Mouse (Mus musculus) limb, embryonic 12.5 days (tissue): ENCODE measurements around the gene Doc2g. TPM values are rescaled to one million over a fixed set of nuclear protein-coding genes. Genes with fewer than 3 reads are reported as not detected.

ENCODE experiments used
- ATAC-seq: fragments of 200-750 bp; cut with Nextera tagmentation; 2 replicates; pipeline ENCODE4 v1.8.0; 2017; ENCODE audit warnings: low read depth, moderate TSS enrichment; ENCODE audit not compliant: insufficient number of reproducible peaks, insufficient read depth, low FRiP score, low TSS enrichment
- H3K27ac ChIP-seq: fragments of 300-500 bp; sonication (generic); 2 replicates; pipeline ENCODE4 v1.5.1; 2016; ENCODE audit warnings: mild to moderate bottlenecking, moderate library complexity
- H3K27me3 ChIP-seq: fragments of 300-500 bp; sonication (generic); 2 replicates; pipeline ENCODE4 v1.6.1; 2016; ENCODE audit warnings: mild to moderate bottlenecking, moderate library complexity
- H3K36me3 ChIP-seq: fragments of 300-500 bp; sonication (generic); 2 replicates; pipeline ENCODE4 v1.6.1; 2016; ENCODE audit warnings: mild to moderate bottlenecking, moderate library complexity
- H3K4me1 ChIP-seq: fragments of 300-500 bp; sonication (generic); replicated peaks from 2 replicates; pipeline ENCODE4 v1.6.1; 2016
- H3K4me2 ChIP-seq: fragments of 300-500 bp; sonication (generic); 2 replicates; pipeline ENCODE4 v1.6.1; 2016; ENCODE audit warnings: mild to moderate bottlenecking, moderate library complexity
- H3K4me3 ChIP-seq: fragments of 300-500 bp; sonication (generic); replicated peaks from 2 replicates; pipeline ENCODE4 v1.5.1; 2016; ENCODE audit warnings: mild to moderate bottlenecking
- H3K9ac ChIP-seq: fragments of 300-500 bp; sonication (generic); replicated peaks from 2 replicates; pipeline ENCODE4 v1.6.1; 2016; ENCODE audit warnings: mild to moderate bottlenecking, moderate library complexity
- H3K9me3 ChIP-seq: fragments of 300-500 bp; sonication (generic); 2 replicates; pipeline ENCODE4 v1.6.1; 2016; ENCODE audit warnings: mild to moderate bottlenecking, moderate library complexity
- WGBS: fragments of 180-500 bp; shearing (Covaris S2); methylation state at CpG from one replicate; pipeline ENCODE4 v1.1.7; 2016; 5-methylcytosine and 5-hydroxymethylcytosine counted together
- polyA plus RNA-seq: library from polyadenylated mRNA; unstranded; fragments of >200 nt; fragmentation: Nextera tagmentation; extraction: Ambion mirVana; gene quantifications from 2 replicates; pipeline ENCODE4 v1.2.1, GENCODE M21; 2016

Doc2g gene
- polyA plus RNA-seq, 1 experiment from 2014 or later = 7.6 TPM

DNA sequence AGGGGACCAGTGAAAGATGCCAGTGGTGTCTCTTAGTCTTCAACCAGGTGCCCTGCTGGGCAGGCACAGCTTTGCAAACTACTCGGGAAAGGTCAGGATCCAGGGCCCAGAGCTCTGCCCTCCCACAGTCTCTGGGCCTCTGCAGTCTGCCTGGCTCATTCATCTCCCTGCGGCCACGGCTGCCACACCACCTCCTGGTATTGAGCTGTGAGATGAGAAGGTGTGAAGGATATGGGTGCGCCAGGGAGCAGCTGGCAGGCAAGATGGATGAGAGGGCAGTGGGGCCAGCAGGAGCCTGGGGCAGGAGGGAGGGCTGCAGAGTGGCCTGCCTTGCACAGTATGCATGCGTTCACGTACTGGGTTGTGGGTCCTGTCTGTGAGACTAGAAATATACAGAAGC, 12.3 kb upstream of the Doc2g start:
- H3K27ac ChIP-seq = no peak overlapping the region
- H3K4me1 ChIP-seq = peaks cover 15% of the 10 kb centered on the region
- H3K36me3 ChIP-seq = no peaks in the 10 kb centered on the region
- no peak overlapping the region for H3K4me3 ChIP-seq
- no peak overlapping the region for H3K4me2 ChIP-seq
- H3K9ac ChIP-seq = no peak overlapping the region
- 28% methylated on average over 6 of the region's 6 CpGs for WGBS
- H3K9me3 ChIP-seq = no peaks in the 10 kb centered on the region; the same call in 1 of the 2 replicates
- ATAC-seq = no peak
- H3K27me3 ChIP-seq = 0 out of 2 replicates have a peak, but pooled peaks cover 8% of the 10 kb centered on the region

DNA sequence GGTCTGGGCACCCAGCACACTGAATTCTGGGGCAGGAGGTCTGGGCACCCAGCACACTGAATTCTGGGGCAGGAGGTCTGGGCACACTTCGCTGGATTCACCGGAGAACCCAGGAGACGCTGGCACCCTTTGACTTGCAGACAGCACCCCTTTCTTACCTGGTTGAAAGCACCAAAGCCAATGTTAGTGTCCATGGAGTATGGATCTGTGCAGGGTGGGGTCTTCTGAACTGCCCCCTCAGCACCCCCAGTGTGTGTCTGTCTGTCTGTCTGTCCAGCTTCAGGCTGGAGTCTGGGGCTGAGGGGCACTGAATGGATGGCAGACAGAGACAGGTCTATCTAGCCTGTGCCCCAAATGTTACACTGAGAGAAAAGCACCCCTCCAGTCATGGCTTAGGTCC, 11.6 kb upstream of the Doc2g start:
- no peaks in the 10 kb centered on the region; the same call in 1 of the 2 replicates for H3K9me3 ChIP-seq
- 0 out of 2 replicates have a peak, but pooled peaks cover 8% of the 10 kb centered on the region for H3K27me3 ChIP-seq
- no peak for ATAC-seq
- H3K27ac ChIP-seq = no peak overlapping the region
- no peaks in the 10 kb centered on the region for H3K36me3 ChIP-seq
- H3K4me3 ChIP-seq = no peak overlapping the region
- no peak overlapping the region for H3K9ac ChIP-seq
- H3K4me2 ChIP-seq = no peak overlapping the region
- WGBS = 96% methylated on average over 3 of the region's 3 CpGs
- H3K4me1 ChIP-seq = peaks cover 11% of the 10 kb centered on the region

DNA sequence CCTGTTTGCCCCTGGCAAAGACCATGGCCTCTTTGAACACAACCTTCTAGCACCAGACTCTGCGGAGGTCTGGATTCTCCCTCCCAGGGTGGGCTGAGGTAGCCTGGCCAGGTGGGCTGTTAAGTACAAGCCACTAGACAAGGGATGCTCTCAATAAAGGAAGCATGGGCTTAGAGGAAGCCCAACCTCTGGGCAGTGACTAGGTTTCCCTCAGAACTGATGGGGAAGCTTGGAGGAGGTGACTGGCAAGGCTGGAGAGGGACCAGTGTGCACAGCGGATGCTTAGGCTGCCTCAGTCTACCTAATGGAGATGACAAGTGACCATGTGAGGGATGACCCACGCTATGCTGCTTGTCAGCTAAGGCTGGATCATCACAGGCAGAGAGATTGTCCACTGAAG, 11.1 kb upstream of the Doc2g start:
- no peaks in the 10 kb centered on the region for H3K36me3 ChIP-seq
- H3K9ac ChIP-seq = no peak overlapping the region
- 0 out of 2 replicates have a peak, but pooled peaks cover 8% of the 10 kb centered on the region for H3K27me3 ChIP-seq
- peaks cover 7% of the 10 kb centered on the region for H3K4me1 ChIP-seq
- H3K4me3 ChIP-seq = no peak overlapping the region
- no peak overlapping the region for H3K4me2 ChIP-seq
- 85% methylated on average over 3 of the region's 3 CpGs for WGBS
- no peak for ATAC-seq
- H3K27ac ChIP-seq = no peak overlapping the region
- no peaks in the 10 kb centered on the region; the same call in 1 of the 2 replicates for H3K9me3 ChIP-seq

DNA sequence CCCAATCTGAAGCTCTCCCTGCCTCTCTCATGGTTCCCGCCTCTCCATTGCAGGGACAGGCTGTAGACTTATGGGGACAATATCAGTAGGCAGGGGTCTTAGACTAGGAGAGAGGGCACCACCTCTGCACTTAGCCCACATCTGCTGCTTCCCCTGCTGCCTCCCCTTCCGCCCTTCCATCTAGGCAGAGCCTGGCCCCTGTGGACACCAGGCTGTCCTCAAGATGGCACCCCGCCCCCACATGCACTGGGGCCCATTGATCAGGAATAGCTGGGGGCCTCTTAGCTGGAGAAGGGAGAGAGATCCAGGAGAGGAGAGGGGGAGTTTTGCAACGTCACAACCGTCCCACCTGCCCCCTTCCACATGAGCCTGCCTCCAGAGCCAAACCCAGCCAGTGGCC, 10.7 kb upstream of the Doc2g start, which contains the start of gene Tbx10:
Gene Tbx10 (plus strand): TSS at position 337 of the 400 bp plus-strand sequence.
- no peak within 1 kb of the TSS for H3K4me3 ChIP-seq
- WGBS = 37% methylated on average over 5 of the region's 5 CpGs
- no peaks in the 10 kb centered on the region; the same call in 1 of the 2 replicates for H3K9me3 ChIP-seq
- ATAC-seq = no peak
- H3K36me3 ChIP-seq = no peaks in the 10 kb centered on the region
- no peak within 1 kb of the TSS for H3K9ac ChIP-seq
- H3K27ac ChIP-seq = no peak within 1 kb of the TSS
- H3K27me3 ChIP-seq = 0 out of 2 replicates have a peak, but pooled peaks cover 8% of the 10 kb centered on the region
- no peak within 1 kb of the TSS for H3K4me2 ChIP-seq
- peaks cover 5% of the 10 kb centered on the region; the same call in 1 of the 2 replicates for H3K4me1 ChIP-seq

DNA sequence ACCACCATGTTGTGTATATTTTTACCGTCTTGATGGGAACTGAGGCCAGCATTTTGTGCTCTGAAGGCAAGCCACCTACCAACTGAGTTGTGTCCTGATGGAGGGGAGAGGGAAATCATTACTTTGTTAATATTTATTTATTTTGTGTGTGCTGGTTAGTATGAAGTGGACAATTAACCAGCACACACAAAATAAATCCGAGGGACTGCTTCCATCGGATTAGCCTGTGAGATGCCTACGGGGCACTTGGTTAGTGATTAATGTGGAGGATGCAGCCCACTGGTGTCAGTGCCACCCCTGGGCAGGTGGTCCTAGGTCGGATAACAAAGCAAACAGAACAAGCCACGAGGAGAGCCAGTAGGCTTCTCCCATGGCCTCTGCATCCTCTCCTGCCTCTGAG, 8.2 kb upstream of the Doc2g start:
- Histone ChIP-seq H3K36me3 (no peaks in the 10 kb centered on the region), H3K27ac (no peak overlapping the region), H3K9me3 (no peaks in the 10 kb centered on the region), H3K4me1 (peaks cover 9% of the 10 kb centered on the region), H3K27me3 (0 out of 2 replicates have a peak, but pooled peaks cover 8% of the 10 kb centered on the region), H3K4me3 (no peak overlapping the region), H3K9ac (no peak overlapping the region), H3K4me2 (no peak overlapping the region)
- 65% methylated on average over 6 of the region's 6 CpGs for WGBS
- no peak for ATAC-seq

DNA sequence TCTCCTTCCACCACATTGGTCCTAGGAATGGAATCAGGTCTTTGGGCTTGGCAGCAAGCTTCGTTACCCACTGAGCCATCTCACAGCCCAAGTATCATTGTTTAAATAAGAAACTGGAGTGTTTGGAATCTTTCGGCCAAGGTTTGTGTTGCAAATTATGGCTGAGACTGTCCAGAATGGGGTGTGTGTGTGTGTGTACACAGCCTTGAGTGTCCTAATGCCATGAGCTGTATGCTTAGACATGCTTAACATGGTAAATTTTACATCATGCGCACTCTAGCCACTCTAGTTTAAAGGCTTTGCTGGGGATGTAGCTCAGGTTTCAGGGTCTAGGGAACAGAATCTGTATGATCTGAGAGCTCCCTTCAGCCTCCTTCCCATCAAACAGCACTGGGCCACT, 7.6 kb upstream of the Doc2g start:
- no peak for ATAC-seq
- Histone ChIP-seq H3K4me2 (no peak overlapping the region), H3K36me3 (no peaks in the 10 kb centered on the region), H3K4me3 (no peak overlapping the region), H3K27ac (no peak overlapping the region), H3K9me3 (no peaks in the 10 kb centered on the region), H3K27me3 (0 out of 2 replicates have a peak, but pooled peaks cover 8% of the 10 kb centered on the region), H3K4me1 (peaks cover 9% of the 10 kb centered on the region), H3K9ac (no peak overlapping the region)
- WGBS = 88% methylated on average over 3 of the region's 3 CpGs

DNA sequence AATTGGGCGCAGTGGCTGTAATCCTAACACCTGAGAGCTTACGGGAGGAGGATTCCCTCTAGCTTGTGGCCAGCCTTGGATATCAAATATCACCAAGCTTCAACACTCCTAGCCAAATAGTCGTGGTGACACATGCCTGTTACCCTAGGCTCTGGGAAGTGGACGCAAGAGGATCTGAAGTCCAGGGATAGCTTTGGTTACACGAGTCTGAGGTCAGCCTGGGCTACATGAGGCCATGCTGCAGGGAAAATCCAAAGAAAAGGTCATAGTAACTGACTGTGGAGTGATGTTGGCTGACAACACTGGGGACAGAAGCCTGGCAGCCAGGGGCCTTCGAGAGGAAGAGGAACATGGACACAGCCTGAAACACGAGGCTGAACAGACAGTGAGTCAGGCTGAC, 7.0 kb upstream of the Doc2g start:
- Histone ChIP-seq H3K27ac (no peak overlapping the region), H3K4me1 (peaks cover 13% of the 10 kb centered on the region), H3K4me3 (no peak overlapping the region), H3K4me2 (no peak overlapping the region), H3K9me3 (no peaks in the 10 kb centered on the region), H3K36me3 (no peaks in the 10 kb centered on the region), H3K9ac (no peak overlapping the region), H3K27me3 (0 out of 2 replicates have a peak, but pooled peaks cover 3% of the 10 kb centered on the region)
- ATAC-seq = no peak
- WGBS = 68% methylated on average over 7 of the region's 7 CpGs

DNA sequence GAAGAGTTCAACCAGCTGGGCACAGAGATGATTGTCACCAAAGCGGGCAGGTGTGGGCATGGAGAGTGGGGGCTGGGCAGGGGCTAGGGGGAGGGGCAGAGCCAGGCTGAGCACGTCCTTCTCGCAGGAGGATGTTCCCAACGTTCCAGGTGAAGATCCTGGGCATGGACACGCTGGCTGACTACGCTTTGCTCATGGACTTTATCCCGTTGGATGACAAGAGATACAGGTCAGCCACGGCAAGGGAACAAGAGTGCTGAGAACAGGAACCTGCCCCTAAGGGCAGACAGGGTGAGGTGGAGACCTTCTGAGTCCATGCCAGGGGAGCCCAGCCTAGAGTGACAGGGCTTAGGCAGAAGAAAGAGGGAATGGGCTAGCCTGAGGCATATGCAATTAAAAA, 6.4 kb upstream of the Doc2g start:
- WGBS = 81% methylated on average over 8 of the region's 8 CpGs
- no peak overlapping the region for H3K27ac ChIP-seq
- no peaks in the 10 kb centered on the region for H3K9me3 ChIP-seq
- H3K9ac ChIP-seq = no peak overlapping the region
- no peak overlapping the region for H3K4me3 ChIP-seq
- no peak for ATAC-seq
- H3K27me3 ChIP-seq = 0 out of 2 replicates have a peak, but pooled peaks cover 3% of the 10 kb centered on the region
- no peak overlapping the region for H3K4me2 ChIP-seq
- H3K36me3 ChIP-seq = no peaks in the 10 kb centered on the region
- H3K4me1 ChIP-seq = peaks cover 18% of the 10 kb centered on the region

DNA sequence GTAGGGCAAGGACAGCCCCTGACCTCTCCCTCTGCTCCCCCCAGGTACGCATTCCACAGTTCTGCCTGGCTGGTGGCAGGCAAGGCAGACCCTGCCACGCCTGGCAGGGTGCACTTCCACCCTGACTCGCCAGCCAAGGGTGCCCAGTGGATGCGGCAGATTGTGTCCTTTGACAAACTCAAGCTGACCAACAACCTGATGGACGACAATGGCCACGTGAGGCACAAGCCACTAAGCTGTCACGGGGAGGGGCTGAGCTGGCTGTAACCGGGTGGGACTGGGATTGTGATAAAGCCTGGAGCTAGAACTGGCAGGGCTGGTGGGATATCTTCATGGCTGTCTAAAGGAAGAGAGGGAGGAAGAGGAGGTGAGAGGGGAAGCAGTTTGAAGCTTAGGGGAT, 5.9 kb upstream of the Doc2g start:
- H3K27ac ChIP-seq = no peak overlapping the region
- H3K9ac ChIP-seq = no peak overlapping the region
- WGBS = 62% methylated on average over 8 of the region's 8 CpGs
- H3K4me1 ChIP-seq = peaks cover 18% of the 10 kb centered on the region
- no peaks in the 10 kb centered on the region for H3K9me3 ChIP-seq
- H3K4me3 ChIP-seq = no peak overlapping the region
- no peak overlapping the region for H3K4me2 ChIP-seq
- ATAC-seq = no peak
- 0 out of 2 replicates have a peak, but pooled peaks cover 3% of the 10 kb centered on the region for H3K27me3 ChIP-seq
- H3K36me3 ChIP-seq = no peaks in the 10 kb centered on the region

DNA sequence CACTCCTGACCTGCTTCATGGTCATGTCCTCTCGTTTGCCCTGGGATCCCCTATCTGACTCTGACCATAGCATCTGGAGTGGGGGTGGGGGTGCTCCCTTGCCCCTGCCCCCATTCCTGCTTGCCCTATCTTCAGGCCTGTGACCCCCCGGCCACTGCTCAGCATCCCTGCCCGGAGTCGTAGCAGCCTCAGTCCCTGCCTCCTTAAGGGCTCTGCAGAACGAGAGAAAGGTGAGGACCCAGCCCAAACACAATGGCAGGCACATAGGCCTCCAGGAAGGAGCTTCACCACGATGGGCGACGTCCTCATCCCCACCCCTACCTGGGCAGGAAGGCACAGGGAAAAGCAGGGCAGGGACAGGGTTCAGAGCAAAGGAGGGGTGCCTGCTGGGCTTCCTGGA, 4.8 kb upstream of the Doc2g start:
- WGBS = 74% methylated on average over 8 of the region's 8 CpGs
- 0 out of 2 replicates have a peak overlapping the region, but pooled peaks have one; percentile 23 for H3K9ac ChIP-seq

DNA sequence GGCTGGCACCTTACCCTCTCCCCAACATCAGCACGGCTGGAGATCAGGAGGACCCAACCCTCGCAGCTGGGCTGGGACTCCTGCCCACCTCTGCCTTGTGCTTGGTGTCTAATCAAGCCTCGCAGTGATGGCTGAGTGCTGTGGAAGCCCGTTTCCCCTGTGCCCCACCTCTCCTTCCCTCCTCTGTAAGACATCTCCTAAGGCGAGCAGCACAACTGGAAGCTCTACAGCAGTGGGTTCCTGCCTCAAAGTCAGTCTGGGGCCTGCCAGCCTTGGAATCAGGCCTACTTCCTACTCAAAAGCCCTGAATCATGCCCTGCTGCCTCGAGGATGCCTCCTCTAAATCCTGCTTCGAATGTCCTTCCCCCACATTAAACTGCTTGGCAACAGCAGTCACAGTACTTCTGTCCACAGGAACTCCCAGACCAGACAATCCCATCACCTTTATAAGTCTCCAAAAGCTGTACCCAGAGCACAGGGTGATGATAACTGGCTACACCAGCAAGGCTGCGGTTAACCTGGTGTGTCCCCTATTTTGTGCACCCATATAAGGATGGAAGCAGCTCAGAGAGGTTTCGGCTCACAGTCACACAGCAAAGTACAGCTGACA, 3.9 kb upstream of the Doc2g start:
- H3K4me1 ChIP-seq = peaks cover 18% of the 10 kb centered on the region
- no peaks in the 10 kb centered on the region for H3K27me3 ChIP-seq
- peak overlapping the region; percentile 84 for H3K4me2 ChIP-seq
- no peak overlapping the region for H3K27ac ChIP-seq
- H3K36me3 ChIP-seq = 0 out of 2 replicates have a peak, but pooled peaks cover 4% of the 10 kb centered on the region
- H3K4me3 ChIP-seq = peak overlapping the region; percentile 82
- ATAC-seq = no peak
- no peaks in the 10 kb centered on the region for H3K9me3 ChIP-seq
- 76% methylated on average over 9 of the region's 9 CpGs for WGBS
- H3K9ac ChIP-seq = peak overlapping the region; percentile 47; the same call in 1 of the 2 replicates

More for the DNA sequence above, 4.8 kb upstream of the Doc2g start:
- peaks cover 18% of the 10 kb centered on the region for H3K4me1 ChIP-seq
- no peaks in the 10 kb centered on the region for H3K9me3 ChIP-seq
- H3K27ac ChIP-seq = no peak overlapping the region
- H3K36me3 ChIP-seq = no peaks in the 10 kb centered on the region
- H3K27me3 ChIP-seq = 0 out of 2 replicates have a peak, but pooled peaks cover 3% of the 10 kb centered on the region
- H3K4me3 ChIP-seq = no peak overlapping the region
- no peak overlapping the region for H3K4me2 ChIP-seq
- no peak for ATAC-seq
